Mouse (Mus musculus) embryonic facial prominence, embryonic 12.5 days (tissue): ENCODE results near the gene Gm3415. TPM values are rescaled to one million over a fixed set of nuclear protein-coding genes. Genes with fewer than 3 reads are reported as not detected.

Experiments
- ATAC-seq: fragments of 200-750 bp; cut with Nextera tagmentation; 2 replicates; pipeline ENCODE4 v1.8.0; 2017; ENCODE audit not compliant: insufficient number of reproducible peaks, insufficient read depth, low FRiP score, low TSS enrichment
- H3K27ac ChIP-seq: fragments of 300-500 bp; sonication (generic); 2 replicates; pipeline ENCODE4 v1.5.1; 2016; ENCODE audit warnings: mild to moderate bottlenecking
- H3K27me3 ChIP-seq: fragments of 300-500 bp; sonication (generic); 2 replicates; pipeline ENCODE4 v1.6.1; 2016; ENCODE audit warnings: mild to moderate bottlenecking, moderate library complexity
- H3K36me3 ChIP-seq: fragments of 300-500 bp; sonication (generic); 2 replicates; pipeline ENCODE4 v1.6.1; 2016; ENCODE audit warnings: mild to moderate bottlenecking
- H3K4me1 ChIP-seq: fragments of 300-500 bp; sonication (generic); 2 replicates; pipeline ENCODE4 v1.6.1; 2016
- H3K4me2 ChIP-seq: fragments of 300-500 bp; sonication (generic); replicated peaks from 2 replicates; pipeline ENCODE4 v1.6.1; 2016; ENCODE audit warnings: mild to moderate bottlenecking, moderate library complexity
- H3K4me3 ChIP-seq: fragments of 300-500 bp; sonication (generic); 2 replicates; pipeline ENCODE4 v1.5.1; 2016; ENCODE audit warnings: mild to moderate bottlenecking
- H3K9ac ChIP-seq: fragments of 300-500 bp; sonication (generic); 2 replicates; pipeline ENCODE4 v1.6.1; 2016; ENCODE audit warnings: mild to moderate bottlenecking, moderate library complexity
- H3K9me3 ChIP-seq: fragments of 300-500 bp; sonication (generic); 2 replicates; pipeline ENCODE4 v1.6.1; 2016; ENCODE audit warnings: mild to moderate bottlenecking, moderate library complexity
- WGBS: fragments of 180-500 bp; shearing (Covaris S2); methylation state at CpG from one replicate; pipeline ENCODE4 v1.1.7; 2016; 5-methylcytosine and 5-hydroxymethylcytosine counted together
- polyA plus RNA-seq: library from polyadenylated mRNA; unstranded; fragments of >200 nt; fragmentation: Nextera tagmentation; extraction: Ambion mirVana; gene quantifications from 2 replicates; pipeline ENCODE4 v1.2.1, GENCODE M21; 2016

The Gm3415 gene
- polyA plus RNA-seq, 1 experiment from 2014 or later, result not detected

- Histone ChIP-seq H3K27me3 (no peaks in the 10 kb centered on the region), H3K27ac (no peak overlapping the region)
- 79% methylated on average over 5 of the region's 5 CpGs for WGBS
Measured at GRCm38 (mm10) chr5:146606221-146606620, 50.3 kb downstream of the Gm3415 start.

GRCm38 (mm10) chr5:146606895-146607294 lies 51.0 kb downstream of the Gm3415 start:
- WGBS, result 83% methylated on average over 5 of the region's 5 CpGs
- H3K9me3 ChIP-seq, result no peaks in the 10 kb centered on the region
- H3K27ac ChIP-seq, result no peak overlapping the region
- H3K4me2 ChIP-seq, result no peak overlapping the region
- no peak for ATAC-seq
- H3K4me1 ChIP-seq, result peaks cover 8% of the 10 kb centered on the region
- no peaks in the 10 kb centered on the region for H3K27me3 ChIP-seq
- no peak overlapping the region for H3K4me3 ChIP-seq
- no peak overlapping the region for H3K9ac ChIP-seq
- H3K36me3 ChIP-seq, result no peaks in the 10 kb centered on the region

More at GRCm38 (mm10) chr5:146606221-146606620, 50.3 kb downstream of the Gm3415 start:
- peaks cover 4% of the 10 kb centered on the region for H3K4me1 ChIP-seq
- no peaks in the 10 kb centered on the region for H3K9me3 ChIP-seq
- no peak for ATAC-seq
- H3K4me3 ChIP-seq, result no peak overlapping the region
- no peak overlapping the region for H3K9ac ChIP-seq
- H3K36me3 ChIP-seq, result no peaks in the 10 kb centered on the region
- H3K4me2 ChIP-seq, result no peak overlapping the region

GRCm38 (mm10) chr5:146607816-146608215 lies 51.9 kb downstream of the Gm3415 start:
- H3K4me2 ChIP-seq, result no peak overlapping the region
- H3K27ac ChIP-seq, result no peak overlapping the region
- no peaks in the 10 kb centered on the region for H3K27me3 ChIP-seq
- H3K9me3 ChIP-seq, result no peaks in the 10 kb centered on the region
- WGBS, result 67% methylated on average over 5 of the region's 5 CpGs
- H3K4me1 ChIP-seq, result peaks cover 8% of the 10 kb centered on the region
- ATAC-seq, result no peak
- no peak overlapping the region for H3K4me3 ChIP-seq
- H3K36me3 ChIP-seq, result no peaks in the 10 kb centered on the region
- no peak overlapping the region for H3K9ac ChIP-seq

Other genes starting within 250 kb of the Gm3415 start
- 5.4 and 5.5 TPM in 2 replicates for gene Wasf3, start 171.2 kb upstream of the Gm3415 start, polyA plus RNA-seq
- gene Gm6408, start 74.2 kb upstream of the Gm3415 start, polyA plus RNA-seq, result not detected in 2 replicates
- gene Gm6370, start 64.8 kb upstream of the Gm3415 start, polyA plus RNA-seq, result not detected in 2 replicates
- not detected in 2 replicates for gene 4930449I24Rik, start 53.7 kb upstream of the Gm3415 start, polyA plus RNA-seq
- not detected in 2 replicates for gene Gm3402, start 42.0 kb upstream of the Gm3415 start, polyA plus RNA-seq
- gene Gm3404, start 30.3 kb upstream of the Gm3415 start, polyA plus RNA-seq, result not detected in 2 replicates
- not detected in 2 replicates for gene Gm3409, start 18.5 kb upstream of the Gm3415 start, polyA plus RNA-seq
- 0.18 TPM in 1 of 2 replicates, not detected in the other for gene Gpr12, start 29.1 kb downstream of the Gm3415 start, polyA plus RNA-seq
- 17.0 and 20.3 TPM in 2 replicates for gene Usp12, start 238.9 kb downstream of the Gm3415 start, polyA plus RNA-seq